Mouse (Mus musculus): ENCODE measurements around the gene Sbp. TPM values are rescaled to one million over a fixed set of nuclear protein-coding genes. Genes with fewer than 3 reads are reported as not detected.

Gene Sbp
- polyA plus RNA-seq, 1 experiment from 2014 or later: not detected

DNA sequence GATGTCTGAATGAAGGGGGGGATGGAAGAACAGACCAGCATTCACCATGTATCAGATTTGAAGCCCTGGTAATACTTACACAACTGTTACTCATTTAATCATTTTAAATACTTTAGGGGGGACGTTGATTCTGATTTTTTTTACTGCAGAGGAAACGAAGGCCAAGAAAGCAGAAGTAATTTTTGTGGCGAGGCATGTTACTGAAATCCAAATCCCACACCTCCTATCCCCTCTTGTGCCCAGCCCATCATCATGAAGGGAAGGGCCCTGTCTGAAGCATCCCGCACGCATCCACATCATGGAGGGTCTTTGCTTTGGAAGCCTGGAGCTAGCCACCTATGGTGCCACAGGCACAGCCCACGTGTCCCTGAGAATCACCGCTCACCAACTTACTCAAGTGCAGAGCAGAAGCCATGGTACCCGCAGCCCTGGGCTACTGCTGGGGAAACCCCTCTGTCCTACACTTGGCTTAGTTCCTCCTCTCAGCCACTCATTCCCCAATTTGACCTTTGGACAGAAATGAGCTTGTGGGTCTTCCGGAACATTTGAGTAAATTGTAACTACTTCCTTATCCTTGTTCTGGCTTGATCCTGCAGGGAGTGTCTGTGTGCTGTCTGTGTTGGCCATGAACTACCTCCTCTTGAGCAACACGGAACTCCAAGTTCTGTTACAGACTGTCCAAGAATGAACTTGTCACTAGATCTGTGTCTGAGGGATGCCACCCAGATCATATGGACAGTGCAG, 25.4 kb downstream of the Sbp start:
- Histone ChIP-seq H3K36me3 (replicated peaks) (no peaks in the 10 kb centered on the region), H3K4me1 (peaks cover 10% of the 10 kb centered on the region), H3K9me3 (no peaks in the 10 kb centered on the region), H3K4me3 (no peak overlapping the region), H3K27ac (no peak overlapping the region), H3K27me3 (ENCODE audit: poor library complexity, severe bottlenecking) (no peaks in the 10 kb centered on the region)
- DNase-seq (ENCODE audit: extremely low spot score, low spot score): no peak
- 91% methylated on average over 10 of the region's 10 CpGs for WGBS

DNA sequence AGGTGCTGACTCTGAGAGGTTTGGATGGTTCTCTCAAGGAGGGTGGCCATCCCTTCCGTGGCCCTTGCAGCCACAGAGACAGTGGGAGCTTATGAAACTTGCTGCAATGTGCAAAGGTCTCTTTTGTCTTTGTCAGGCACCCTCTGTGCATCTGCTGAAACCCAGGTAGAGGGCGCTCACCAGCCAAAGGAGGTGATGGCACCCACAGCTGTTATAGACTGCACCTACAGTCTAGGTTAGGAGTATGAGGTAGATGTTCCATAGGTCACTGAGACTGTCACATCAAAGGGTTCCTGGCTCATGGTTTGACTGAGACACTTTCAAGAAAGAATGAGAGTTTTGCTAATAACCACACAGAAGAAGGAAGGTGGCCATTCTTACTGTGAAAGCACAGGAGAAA, 27.3 kb downstream of the Sbp start:
- Histone ChIP-seq H3K27ac (no peak overlapping the region), H3K4me3 (no peak overlapping the region), H3K36me3 (replicated peaks) (no peaks in the 10 kb centered on the region), H3K4me1 (peaks cover 10% of the 10 kb centered on the region), H3K27me3 (ENCODE audit: poor library complexity, severe bottlenecking) (no peaks in the 10 kb centered on the region), H3K9me3 (no peaks in the 10 kb centered on the region)
- no peak for DNase-seq (ENCODE audit: extremely low spot score, low spot score)
- WGBS: 51% methylated on average over 2 of the region's 2 CpGs

DNA sequence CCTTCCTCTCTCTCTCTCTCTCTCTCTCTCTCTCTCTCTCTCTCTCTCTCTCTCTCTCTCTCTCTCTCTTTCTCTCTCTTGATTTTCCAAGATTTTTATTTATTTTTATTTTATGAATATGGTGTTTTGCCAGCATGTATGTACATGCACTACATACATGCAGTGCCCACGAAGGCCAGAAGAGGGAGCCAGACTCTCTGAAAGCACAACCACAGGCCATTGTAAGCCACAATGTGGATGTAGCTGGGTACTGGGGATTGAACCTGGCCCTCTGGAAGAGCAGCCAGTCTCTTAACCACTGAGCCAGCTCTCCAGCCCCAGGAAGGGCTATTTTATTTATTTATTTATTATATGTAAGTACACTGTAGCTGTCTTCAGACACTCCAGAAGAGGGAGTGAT, 27.8 kb downstream of the Sbp start:
- no peaks in the 10 kb centered on the region for H3K36me3 ChIP-seq (replicated peaks)
- H3K27me3 ChIP-seq (ENCODE audit: poor library complexity, severe bottlenecking): no peaks in the 10 kb centered on the region
- 10% methylated on average over 1 of the region's 1 CpGs for WGBS
- no peaks in the 10 kb centered on the region for H3K9me3 ChIP-seq
- no peak overlapping the region for H3K27ac ChIP-seq
- peaks cover 10% of the 10 kb centered on the region for H3K4me1 ChIP-seq
- no peak overlapping the region for H3K4me3 ChIP-seq
- DNase-seq (ENCODE audit: extremely low spot score, low spot score): peak; percentile 69

DNA sequence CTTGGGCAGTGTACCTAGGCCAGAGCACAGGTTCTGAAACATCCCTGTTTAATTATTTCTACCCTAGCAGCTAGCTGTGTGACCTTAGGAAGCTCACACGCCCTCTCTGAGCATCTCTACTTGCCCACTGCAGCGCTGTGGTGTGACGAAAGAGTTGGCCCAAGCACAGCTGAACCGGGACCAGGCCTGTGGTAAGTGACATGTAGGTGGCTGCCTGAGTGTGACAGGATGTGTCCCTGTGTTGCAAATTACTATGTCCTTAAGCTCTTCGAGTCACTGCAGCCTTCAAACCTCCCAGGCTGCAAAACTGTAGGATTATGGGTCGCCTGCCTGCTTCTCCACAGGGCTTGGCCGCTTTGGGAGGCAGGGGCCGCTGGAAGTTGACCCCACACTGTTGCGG, 29.8 kb downstream of the Sbp start:
- Histone ChIP-seq H3K4me3 (no peak overlapping the region), H3K27me3 (ENCODE audit: poor library complexity, severe bottlenecking) (no peaks in the 10 kb centered on the region), H3K4me1 (peaks cover 1% of the 10 kb centered on the region; the same call in 1 of the 2 replicates), H3K36me3 (replicated peaks) (no peaks in the 10 kb centered on the region), H3K9me3 (no peaks in the 10 kb centered on the region), H3K27ac (no peak overlapping the region)
- DNase-seq (ENCODE audit: extremely low spot score, low spot score): no peak
- WGBS: 85% methylated on average over 9 of the region's 9 CpGs

DNA sequence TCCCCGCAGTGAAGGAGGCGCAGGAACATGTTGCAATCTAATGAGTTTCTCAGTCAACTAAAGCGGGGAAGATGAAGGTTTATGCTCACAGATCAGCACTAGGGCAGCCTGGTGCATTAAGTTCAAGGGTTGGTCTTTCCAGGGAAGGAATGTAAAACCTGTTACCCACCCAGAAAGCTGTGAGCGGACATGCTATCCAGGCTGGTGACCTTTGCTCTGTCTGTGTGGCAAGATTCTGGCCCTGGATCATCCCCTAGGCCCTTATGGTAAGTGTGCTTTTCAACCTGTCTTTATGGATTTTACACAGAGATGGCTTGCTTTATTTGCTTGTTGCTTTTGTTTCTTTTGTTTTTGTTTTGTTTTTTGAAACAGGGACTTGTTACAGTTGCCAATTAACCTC, 35.2 kb downstream of the Sbp start:
- Histone ChIP-seq H3K27me3 (ENCODE audit: poor library complexity, severe bottlenecking) (no peaks in the 10 kb centered on the region), H3K4me1 (peaks cover 4% of the 10 kb centered on the region), H3K27ac (no peak overlapping the region), H3K9me3 (no peaks in the 10 kb centered on the region), H3K4me3 (no peak overlapping the region), H3K36me3 (replicated peaks) (no peaks in the 10 kb centered on the region)
- WGBS: 86% methylated on average over 4 of the region's 4 CpGs
- no peak for DNase-seq (ENCODE audit: extremely low spot score, low spot score)

GRCm38 (mm10) chr17:23979471-23979870, 38.0 kb downstream of the Sbp start:
- 69% methylated on average over 3 of the region's 3 CpGs for WGBS
- Histone ChIP-seq H3K27ac (no peak overlapping the region), H3K27me3 (ENCODE audit: poor library complexity, severe bottlenecking) (no peaks in the 10 kb centered on the region), H3K9me3 (no peaks in the 10 kb centered on the region), H3K4me3 (no peak overlapping the region), H3K36me3 (replicated peaks) (no peaks in the 10 kb centered on the region), H3K4me1 (peaks cover 12% of the 10 kb centered on the region)
- no peak for DNase-seq (ENCODE audit: extremely low spot score, low spot score)

- whole genome bisulfite sequencing: 87% methylated on average over 10 of the region's 10 CpGs
- no peaks in the 10 kb centered on the region for H3K36me3 ChIP-seq (replicated peaks)
- H3K27me3 ChIP-seq (ENCODE audit: poor library complexity, severe bottlenecking): no peaks in the 10 kb centered on the region
- no peak within 1 kb of the TSS for H3K27ac ChIP-seq
- no peaks in the 10 kb centered on the region for H3K9me3 ChIP-seq
- H3K4me3 ChIP-seq: no peak within 1 kb of the TSS
- peaks cover 12% of the 10 kb centered on the region for H3K4me1 ChIP-seq
- no peak for DNase-seq (ENCODE audit: extremely low spot score, low spot score)
Measured at GRCm38 (mm10) chr17:23980297-23980909, 38.9 kb downstream of the Sbp start, which contains the start of gene Prss30. Prss30 (minus strand) TSS chr17:23980566.

DNA sequence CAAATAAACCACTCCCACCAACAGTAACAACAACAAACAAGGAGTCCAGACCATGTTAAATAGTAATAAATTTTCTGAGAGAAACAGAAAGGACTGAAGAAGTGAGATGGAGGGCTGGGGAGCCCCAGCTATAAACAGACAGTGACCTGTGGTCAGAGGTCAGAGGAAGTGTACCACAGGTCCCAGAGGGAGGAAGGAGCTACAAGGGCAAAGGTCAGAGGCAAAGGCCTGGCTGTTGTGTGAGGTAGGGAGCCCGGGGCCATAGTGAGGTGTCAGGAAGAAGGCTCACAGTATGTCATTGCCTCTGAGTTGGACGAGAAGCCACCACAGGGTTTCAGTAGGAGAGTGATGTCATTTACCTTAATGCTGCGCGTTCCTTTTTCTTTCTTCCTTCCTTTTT, 41.4 kb downstream of the Sbp start:
- Histone ChIP-seq H3K27ac (no peak overlapping the region), H3K4me3 (no peak overlapping the region), H3K27me3 (ENCODE audit: poor library complexity, severe bottlenecking) (0 out of 2 replicates have a peak, but pooled peaks cover 5% of the 10 kb centered on the region), H3K36me3 (replicated peaks) (no peaks in the 10 kb centered on the region), H3K4me1 (peaks cover 21% of the 10 kb centered on the region), H3K9me3 (no peaks in the 10 kb centered on the region)
- no peak for DNase-seq (ENCODE audit: extremely low spot score, low spot score)
- 60% methylated on average over 4 of the region's 4 CpGs for WGBS

DNA sequence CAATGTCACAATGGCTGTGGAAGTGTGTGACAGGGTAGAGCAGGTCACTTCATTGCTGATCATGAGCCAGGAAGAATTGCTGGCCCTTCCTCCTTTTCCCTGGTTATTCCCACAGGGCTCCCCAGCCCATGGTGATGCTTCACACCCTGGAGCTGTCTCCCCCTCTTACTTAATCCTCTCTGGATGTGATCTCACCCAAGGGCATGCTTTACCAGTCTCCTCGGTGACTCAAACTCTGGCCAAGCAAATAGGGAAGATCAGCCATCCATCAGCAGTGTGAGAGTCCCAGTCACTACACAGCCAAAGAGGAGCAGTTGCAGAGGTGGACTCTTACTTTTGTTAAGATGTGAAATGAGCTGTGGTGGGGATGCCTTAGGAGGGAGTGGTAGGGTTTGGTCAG, 43.5 kb downstream of the Sbp start:
- H3K27ac ChIP-seq: no peak overlapping the region
- no peaks in the 10 kb centered on the region for H3K36me3 ChIP-seq (replicated peaks)
- 95% methylated on average over 1 of the region's 1 CpGs for WGBS
- no peak overlapping the region for H3K4me3 ChIP-seq
- peaks cover 20% of the 10 kb centered on the region for H3K4me1 ChIP-seq
- H3K27me3 ChIP-seq (ENCODE audit: poor library complexity, severe bottlenecking): 0 out of 2 replicates have a peak, but pooled peaks cover 8% of the 10 kb centered on the region
- H3K9me3 ChIP-seq: no peaks in the 10 kb centered on the region
- no peak for DNase-seq (ENCODE audit: extremely low spot score, low spot score)

GRCm38 (mm10) chr17:23989802-23990201, 48.3 kb downstream of the Sbp start:
- no peaks in the 10 kb centered on the region for H3K9me3 ChIP-seq
- peaks cover 17% of the 10 kb centered on the region for H3K27me3 ChIP-seq (ENCODE audit: poor library complexity, severe bottlenecking)
- 59% methylated on average over 2 of the region's 2 CpGs for WGBS
- H3K36me3 ChIP-seq (replicated peaks): no peaks in the 10 kb centered on the region
- no peak for DNase-seq (ENCODE audit: extremely low spot score, low spot score)
- no peak overlapping the region for H3K4me3 ChIP-seq
- peaks cover 34% of the 10 kb centered on the region for H3K4me1 ChIP-seq
- no peak overlapping the region for H3K27ac ChIP-seq

- Histone ChIP-seq H3K36me3 (replicated peaks) (no peaks in the 10 kb centered on the region), H3K4me1 (peaks cover 37% of the 10 kb centered on the region), H3K27me3 (ENCODE audit: poor library complexity, severe bottlenecking) (peaks cover 11% of the 10 kb centered on the region), H3K4me3 (peak overlapping the region; percentile 41), H3K9me3 (no peaks in the 10 kb centered on the region), H3K27ac (peak overlapping the region; percentile 77)
- 71% methylated on average over 9 of the region's 9 CpGs for WGBS
- DNase-seq (ENCODE audit: extremely low spot score, low spot score): no peak
Measured at GRCm38 (mm10) chr17:23992789-23993553, 51.5 kb downstream of the Sbp start.

GRCm38 (mm10) chr17:23993559-23994428, 52.3 kb downstream of the Sbp start:
- Histone ChIP-seq H3K36me3 (replicated peaks) (no peaks in the 10 kb centered on the region), H3K27me3 (ENCODE audit: poor library complexity, severe bottlenecking) (peaks cover 9% of the 10 kb centered on the region), H3K4me3 (peak overlapping the region; percentile 41), H3K27ac (peak overlapping the region; percentile 77), H3K9me3 (no peaks in the 10 kb centered on the region), H3K4me1 (peaks cover 37% of the 10 kb centered on the region)
- 10% methylated on average over 31 of the region's 31 CpGs for WGBS
- DNase-seq (ENCODE audit: extremely low spot score, low spot score): peak; percentile 89

Measured in forebrain, embryonic 10.5 days (tissue).